Mouse (Mus musculus) olfactory bulb, adult 2 months (tissue): ENCODE results near the gene Pknox2. TPM values are rescaled to one million over a fixed set of nuclear protein-coding genes. Genes with fewer than 3 reads are reported as not detected.

ENCODE experiments used
- H3K27ac ChIP-seq: fragments of 200-500 bp; 2 replicates; pipeline ENCODE4 v1.5.1; 2012; ENCODE audit warnings: low read depth, low read length; ENCODE audit not compliant: insufficient read depth
- H3K4me1 ChIP-seq: fragments of 200-500 bp; 2 replicates; pipeline ENCODE4 v1.6.1; 2012; ENCODE audit warnings: low read length; ENCODE audit not compliant: control insufficient read depth, insufficient read depth
- H3K4me3 ChIP-seq: fragments of 200-500 bp; 2 replicates; pipeline ENCODE4 v1.5.1; 2012; ENCODE audit warnings: mild to moderate bottlenecking, low read depth, low read length, moderate library complexity; ENCODE audit not compliant: insufficient read depth
- CTCF ChIP-seq: fragments of 200-500 bp; IDR thresholded peaks from 2 replicates; pipeline ENCODE4 v1.5.1; 2012; ENCODE audit warnings: low read depth, mild to moderate bottlenecking, low read length, moderate library complexity; ENCODE audit not compliant: insufficient read depth
- POLR2A ChIP-seq: fragments of 200-500 bp; IDR thresholded peaks from 2 replicates; pipeline ENCODE4 v1.6.1; 2012; ENCODE audit warnings: mild to moderate bottlenecking, low read depth, low read length, moderate library complexity; ENCODE audit not compliant: insufficient read depth
- WGBS: fragments of 180-500 bp; shearing (Covaris S2); methylation state at CpG from one replicate; pipeline ENCODE4 v1.1.7; 2018; 5-methylcytosine and 5-hydroxymethylcytosine counted together
- polyA plus RNA-seq: library from polyadenylated mRNA; stranded (reverse); fragments of >200 nt; gene quantifications from 2 replicates; pipeline ENCODE4 v1.2.4, GENCODE M21; 2012; ENCODE audit warnings: low replicate concordance; ENCODE audit not compliant: missing spikeins, insufficient read depth, insufficient read length

The Pknox2 gene
- polyA plus RNA-seq, 1 experiment: not detected

DNA sequence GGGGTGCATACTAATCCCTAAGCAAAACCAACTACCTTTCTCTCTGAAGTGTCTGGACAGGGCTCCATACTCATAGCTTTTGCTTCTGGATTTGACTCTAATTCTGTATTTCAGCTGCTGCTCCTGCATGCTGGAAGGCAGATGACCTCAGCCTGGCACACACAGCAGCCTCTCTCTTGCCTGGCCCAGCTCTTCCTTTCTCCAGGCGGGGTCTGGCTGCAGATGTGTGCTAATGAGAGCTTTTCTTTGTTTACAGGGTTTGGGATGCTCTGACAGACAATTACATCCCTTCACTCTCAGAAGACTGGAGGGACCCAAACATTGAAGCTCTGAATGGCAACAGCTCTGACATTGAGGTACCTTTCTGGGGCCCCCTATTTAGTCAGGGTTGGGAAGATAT is 297.1 kb downstream of the Pknox2 start:
- H3K4me1 ChIP-seq: peaks cover 7% of the 10 kb centered on the region; the same call in 1 of the 2 replicates
- TF ChIP-seq CTCF: no peak
- H3K27ac ChIP-seq: peak overlapping the region; percentile 75
- WGBS: 23% methylated on average over 1 of the region's 1 CpGs
- no peak overlapping the region for H3K4me3 ChIP-seq

- H3K4me1 ChIP-seq: peaks cover 10% of the 10 kb centered on the region
- H3K27ac ChIP-seq: no peak overlapping the region
- no peak overlapping the region for H3K4me3 ChIP-seq
- no peak for TF ChIP-seq CTCF
- TF ChIP-seq POLR2A: no peak
- 41% methylated on average over 2 of the region's 2 CpGs for WGBS
Observed at GRCm38 (mm10) chr9:36848661-36849060, 298.5 kb downstream of the Pknox2 start.

DNA sequence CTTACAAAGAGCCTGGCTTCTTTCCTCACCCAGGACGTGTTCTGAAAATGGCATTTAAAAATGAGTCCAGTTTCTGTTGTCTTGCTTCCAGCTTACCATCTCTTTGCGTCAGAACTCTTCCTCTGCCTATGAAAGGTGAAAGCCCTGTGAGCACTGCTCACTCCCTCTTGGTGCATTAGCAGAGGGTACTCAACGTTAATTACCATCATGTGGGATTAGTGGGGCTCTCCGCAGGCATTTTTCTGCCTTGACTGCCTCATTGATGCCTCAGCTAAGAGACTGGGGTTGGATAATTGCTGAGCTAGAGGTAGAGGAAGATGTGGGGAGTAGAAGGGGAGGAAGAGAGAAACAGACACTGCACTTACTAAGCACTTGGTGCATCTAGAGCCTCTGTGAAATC is 300.9 kb downstream of the Pknox2 start:
- Histone ChIP-seq H3K4me1 (peaks cover 12% of the 10 kb centered on the region), H3K4me3 (no peak overlapping the region), H3K27ac (no peak overlapping the region)
- WGBS: 25% methylated on average over 4 of the region's 4 CpGs
- TF ChIP-seq CTCF (no peak), POLR2A (no peak)

Other genes starting within 250 kb of the Pknox2 start
- not detected in 2 replicates for gene Tmem218, start 60.8 kb upstream of the Pknox2 start, polyA plus RNA-seq
- not detected in 2 replicates for gene Slc37a2, start 108.3 kb upstream of the Pknox2 start, polyA plus RNA-seq
- gene Ccdc15, start 201.0 kb upstream of the Pknox2 start, polyA plus RNA-seq: not detected in 2 replicates
- not detected in 2 replicates for gene Hepacam, start 219.9 kb upstream of the Pknox2 start, polyA plus RNA-seq